Mouse (Mus musculus) kidney, adult 2 months (tissue): ENCODE measurements at regions not wholly inside any gene's neighbourhood (a gene's known extent, or its start where the extent isn't known, plus 50 kb on each side); places are given as distances from the start of the nearest gene placed in this dataset.

ENCODE experiments used
- DNase-seq: peaks from one replicate; pipeline ENCODE4 v3.0.0; 2021
- H3K27ac ChIP-seq: fragments of 200-500 bp; 2 replicates; pipeline ENCODE4 v1.5.1; 2012; ENCODE audit warnings: low read depth, low read length, control low read depth, inconsistent platforms; ENCODE audit not compliant: insufficient read depth
- H3K27me3 ChIP-seq: fragments of 200-500 bp; replicated peaks from 2 replicates; pipeline ENCODE4 v1.6.1; 2012; ENCODE audit warnings: mild to moderate bottlenecking, moderate library complexity, low read length, inconsistent platforms; ENCODE audit not compliant: control insufficient read depth, insufficient read depth
- H3K36me3 ChIP-seq: fragments of 200-500 bp; 2 replicates; pipeline ENCODE4 v1.6.1; 2012; ENCODE audit warnings: mild to moderate bottlenecking, moderate library complexity, low read length, inconsistent platforms; ENCODE audit not compliant: control insufficient read depth, insufficient read depth
- H3K4me1 ChIP-seq: fragments of 200-500 bp; 2 replicates; pipeline ENCODE4 v1.6.1; 2011; ENCODE audit warnings: low read length; ENCODE audit not compliant: control insufficient read depth, insufficient read depth
- H3K4me3 ChIP-seq: fragments of 200-500 bp; 2 replicates; pipeline ENCODE4 v1.5.1; 2011; ENCODE audit warnings: mild to moderate bottlenecking, low read depth, low read length, control low read depth; ENCODE audit not compliant: insufficient read depth
- CTCF ChIP-seq: fragments of 200-500 bp; conservative IDR thresholded peaks from 2 replicates; pipeline ENCODE4 v1.5.1; 2011; ENCODE audit warnings: low read depth, mild to moderate bottlenecking, control low read depth, low read length, moderate library complexity, mixed read lengths; ENCODE audit not compliant: insufficient read depth, insufficient read length
- POLR2A ChIP-seq: fragments of 200-500 bp; IDR thresholded peaks from one replicate; pipeline ENCODE4 v1.6.1; 2011; ENCODE audit warnings: low read depth, low read length, control low read depth
- WGBS: fragments of 180-500 bp; shearing (Covaris S2); methylation state at CpG from one replicate; pipeline ENCODE4 v1.1.7; 2018; 5-methylcytosine and 5-hydroxymethylcytosine counted together

GRCm38 (mm10) chr2:92690304-92690703 is 90.8 kb downstream of the Chst1 start:
- Histone ChIP-seq H3K4me1 (no peaks in the 10 kb centered on the region), H3K27me3 (no peaks in the 10 kb centered on the region), H3K27ac (no peak overlapping the region), H3K4me3 (no peak overlapping the region), H3K36me3 (no peaks in the 10 kb centered on the region)
- no peak for TF ChIP-seq POLR2A
- no peak for DNase-seq
- WGBS: 84% methylated on average over 2 of the region's 2 CpGs

- no peak for DNase-seq
- Histone ChIP-seq H3K27me3 (no peaks in the 10 kb centered on the region), H3K27ac (no peak overlapping the region), H3K4me3 (no peak overlapping the region), H3K36me3 (no peaks in the 10 kb centered on the region), H3K4me1 (no peaks in the 10 kb centered on the region)
- no peak for TF ChIP-seq POLR2A
- TF ChIP-seq CTCF: no peak
- WGBS: 69% methylated on average over 2 of the region's 2 CpGs
Observed at GRCm38 (mm10) chr2:92691438-92691837, 91.9 kb downstream of the Chst1 start.

GRCm38 (mm10) chr2:92692623-92693022 is 93.1 kb downstream of the Chst1 start:
- DNase-seq: no peak
- no peaks in the 10 kb centered on the region for H3K36me3 ChIP-seq
- H3K27me3 ChIP-seq: no peaks in the 10 kb centered on the region
- no peaks in the 10 kb centered on the region for H3K4me1 ChIP-seq
- no peak overlapping the region for H3K4me3 ChIP-seq
- H3K27ac ChIP-seq: no peak overlapping the region
- 63% methylated on average over 1 of the region's 1 CpGs for WGBS
- TF ChIP-seq POLR2A (no peak), CTCF (no peak)

GRCm38 (mm10) chr2:92693024-92693423 is 93.5 kb downstream of the Chst1 start:
- H3K36me3 ChIP-seq: no peaks in the 10 kb centered on the region
- no peak overlapping the region for H3K4me3 ChIP-seq
- H3K4me1 ChIP-seq: no peaks in the 10 kb centered on the region
- H3K27me3 ChIP-seq: no peaks in the 10 kb centered on the region
- no peak for DNase-seq
- no peak for TF ChIP-seq POLR2A
- no peak for TF ChIP-seq CTCF
- no peak overlapping the region for H3K27ac ChIP-seq

- TF ChIP-seq CTCF (no peak), POLR2A (no peak)
- no peak overlapping the region for H3K4me3 ChIP-seq
- H3K4me1 ChIP-seq: no peaks in the 10 kb centered on the region
- no peaks in the 10 kb centered on the region for H3K36me3 ChIP-seq
- no peaks in the 10 kb centered on the region for H3K27me3 ChIP-seq
- DNase-seq: no peak
- H3K27ac ChIP-seq: no peak overlapping the region
- WGBS: 90% methylated on average over 2 of the region's 2 CpGs
Observed at GRCm38 (mm10) chr2:92694797-92695196, 95.3 kb downstream of the Chst1 start.

GRCm38 (mm10) chr2:92695869-92696268 is 96.4 kb downstream of the Chst1 start:
- H3K4me3 ChIP-seq: no peak overlapping the region
- H3K27ac ChIP-seq: no peak overlapping the region
- TF ChIP-seq CTCF (no peak), POLR2A (no peak)
- 58% methylated on average over 3 of the region's 3 CpGs for WGBS
- no peak for DNase-seq
- H3K4me1 ChIP-seq: no peaks in the 10 kb centered on the region
- no peaks in the 10 kb centered on the region for H3K27me3 ChIP-seq
- no peaks in the 10 kb centered on the region for H3K36me3 ChIP-seq

- no peak for DNase-seq
- WGBS: 65% methylated on average over 5 of the region's 5 CpGs
- H3K36me3 ChIP-seq: no peaks in the 10 kb centered on the region
- H3K4me3 ChIP-seq: no peak overlapping the region
- TF ChIP-seq CTCF (no peak), POLR2A (no peak)
- H3K27me3 ChIP-seq: no peaks in the 10 kb centered on the region
- no peak overlapping the region for H3K27ac ChIP-seq
- no peaks in the 10 kb centered on the region for H3K4me1 ChIP-seq
Observed at GRCm38 (mm10) chr2:92697721-92698120, 98.2 kb downstream of the Chst1 start.

- Histone ChIP-seq H3K4me1 (no peaks in the 10 kb centered on the region), H3K27ac (no peak overlapping the region), H3K27me3 (no peaks in the 10 kb centered on the region), H3K36me3 (no peaks in the 10 kb centered on the region), H3K4me3 (no peak overlapping the region)
- no peak for TF ChIP-seq CTCF
- TF ChIP-seq POLR2A: no peak
- 77% methylated on average over 6 of the region's 6 CpGs for WGBS
- no peak for DNase-seq
Observed at GRCm38 (mm10) chr2:92699360-92699759, 99.9 kb downstream of the Chst1 start.
